Mouse (Mus musculus) left cerebral cortex, postnatal 25 days (tissue): Measurements from ENCODE around the gene Smad6. TPM values are rescaled to one million over a fixed set of nuclear protein-coding genes. Genes with fewer than 3 reads are reported as not detected.

Experiments used
- DNase-seq, 2 experiments: peaks; one replicate each; pipeline ENCODE4 v3.0.0; 2022; ENCODE audit warnings: low spot score in 2 of 2, mixed read lengths in 1 of 2
- intact Hi-C: fragments of 180-260 bp; cut with DNase I; formaldehyde crosslinking; loops from one replicate; pipeline ENCODE4 v1.15.1; 2025
- total RNA-seq, 2 experiments: library from RNA; stranded (reverse); gene quantifications; 2 replicates each; pipeline ENCODE4 v1.2.3; 2021

Gene Smad6
- total RNA-seq, 2 experiments from 2014 or later = 1.4 to 2.2 TPM

DNA sequence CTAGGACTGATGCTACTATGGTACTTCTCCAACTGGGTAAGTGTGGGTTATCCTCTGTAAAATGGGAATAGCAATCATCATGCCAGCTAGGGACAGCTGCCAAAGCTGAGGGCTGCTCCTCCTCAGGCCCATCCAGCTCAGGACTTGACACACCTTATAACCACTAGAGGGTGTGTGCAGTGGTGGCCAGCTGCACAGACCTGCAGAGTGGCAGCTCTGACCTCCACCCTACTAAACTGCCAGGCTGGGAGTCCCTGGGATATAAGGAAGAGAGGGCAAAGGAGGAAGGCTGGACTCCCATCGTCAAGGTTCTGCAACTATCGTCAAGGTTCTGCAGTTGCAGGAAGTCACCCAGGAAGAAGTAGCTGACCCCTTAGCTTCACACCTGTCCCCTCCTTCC is 3.1 kb upstream of the Smad6 start:
- intact Hi-C loops = loop anchor here (1.0 to 5.0 kb wide), 2 partner anchors 62 to 108 kb away; no protein-coding TSS in a partner anchor
- no peak for DNase-seq

DNA sequence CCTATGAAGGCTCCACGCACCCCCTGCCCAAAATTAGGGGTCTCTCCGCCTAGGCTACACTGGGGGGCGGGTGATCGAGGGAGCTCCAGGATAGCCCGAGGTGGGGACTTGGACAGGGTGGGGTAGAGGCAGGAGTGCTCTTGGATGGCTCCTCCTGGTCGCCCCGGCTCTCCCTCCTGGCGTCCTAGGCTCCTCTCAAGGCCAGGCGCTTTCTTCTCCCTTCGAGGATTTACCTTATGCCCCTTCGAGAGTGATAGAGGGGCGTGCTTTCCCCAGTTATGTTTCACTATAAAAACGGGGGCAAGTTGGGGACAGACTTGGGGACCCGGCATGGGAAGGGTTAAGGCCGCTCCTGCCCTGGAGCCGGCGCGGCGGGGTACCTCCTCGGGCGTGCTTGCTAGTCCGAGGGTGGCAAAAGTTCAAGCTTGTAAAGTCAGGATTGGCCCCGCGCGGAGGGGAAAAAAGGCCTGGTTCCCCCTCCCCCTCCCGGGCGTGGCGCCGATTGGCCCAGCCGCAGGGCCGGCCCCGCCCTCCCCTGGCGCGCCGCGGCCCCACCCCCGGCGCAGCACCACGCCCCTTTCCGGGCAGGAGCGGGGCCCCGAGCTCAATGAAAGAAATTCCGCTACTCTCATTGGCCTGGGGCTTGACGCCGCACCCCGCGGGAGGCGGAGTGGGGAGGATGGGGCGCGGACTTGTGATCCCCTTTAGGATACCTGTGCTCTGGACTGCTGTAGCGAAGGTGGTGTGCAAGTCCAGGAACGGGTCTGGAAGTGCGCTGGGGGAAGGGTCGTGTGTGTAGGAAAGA is 905 bp upstream of the Smad6 start:
- DNase-seq = peak; percentile 70 to 80
- intact Hi-C loops = no loop called here

DNA sequence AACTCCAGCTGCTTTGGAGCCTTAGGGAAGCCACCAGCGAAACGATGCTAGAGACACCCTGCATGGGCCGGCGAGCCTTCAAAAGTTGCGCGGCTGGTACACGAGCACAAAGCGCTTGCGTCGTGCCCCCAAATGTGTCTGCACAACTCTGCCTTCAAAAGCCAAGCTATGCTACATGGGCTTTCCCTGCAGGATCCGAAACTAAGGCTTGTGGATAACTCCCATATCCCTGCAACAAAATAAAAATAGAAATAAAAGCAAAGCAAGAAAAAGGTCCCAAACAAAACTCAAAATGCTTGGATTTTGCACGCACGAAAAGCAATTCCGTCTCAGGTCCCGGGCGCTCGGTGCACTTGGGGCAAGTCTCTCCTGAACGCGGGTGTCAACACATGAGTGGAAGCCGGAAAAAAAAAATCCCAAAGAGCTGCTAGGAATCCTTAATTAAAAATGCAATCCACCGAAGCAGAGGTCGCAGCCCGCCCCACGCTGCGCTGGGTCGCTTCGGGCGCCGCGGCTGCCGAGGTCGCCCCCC is 474 bp downstream of the Smad6 start:
- intact Hi-C loops = loop anchor here (2.0 kb wide), 1 partner anchor 63 kb away; no protein-coding TSS in a partner anchor
- no peak for DNase-seq

DNA sequence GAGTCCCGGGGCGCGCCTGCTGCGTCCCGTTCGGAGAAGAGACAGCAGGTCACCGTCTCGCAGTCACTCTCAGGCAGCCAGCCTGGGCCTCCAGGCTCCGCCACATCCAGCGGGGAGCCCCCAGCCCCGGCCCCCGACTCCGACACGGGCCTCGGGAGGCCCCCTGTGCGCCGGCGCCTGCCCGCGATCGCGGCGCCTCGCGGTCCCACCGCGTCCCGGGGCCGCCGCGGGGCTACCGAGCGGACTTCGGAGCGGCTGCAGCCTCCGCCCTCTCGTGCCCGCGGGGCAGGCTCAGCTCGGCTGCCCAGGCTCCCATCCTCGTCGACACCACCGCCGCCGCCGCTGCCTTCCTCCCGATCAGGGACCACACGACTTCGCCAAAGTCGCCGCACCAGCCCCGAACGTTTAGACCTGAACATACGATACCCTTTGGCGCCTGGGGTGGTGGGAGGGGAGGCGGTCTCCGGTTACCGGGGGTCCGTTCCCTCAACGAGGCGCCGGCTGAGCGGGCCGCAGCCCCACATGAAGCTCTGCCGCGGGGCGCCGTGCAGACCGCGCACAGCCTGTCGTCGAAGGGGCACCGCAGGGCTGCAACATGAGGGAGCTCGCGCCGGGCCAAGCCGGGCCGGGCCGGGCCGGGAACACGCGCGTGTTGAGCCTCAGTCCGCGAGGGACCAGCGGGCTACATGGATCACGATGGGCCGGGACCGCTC is 1.1 kb downstream of the Smad6 start:
- intact Hi-C loops = loop anchor here (2.0 kb wide), 1 partner anchor 62 kb away; no protein-coding TSS in a partner anchor
- DNase-seq = no peak

DNA sequence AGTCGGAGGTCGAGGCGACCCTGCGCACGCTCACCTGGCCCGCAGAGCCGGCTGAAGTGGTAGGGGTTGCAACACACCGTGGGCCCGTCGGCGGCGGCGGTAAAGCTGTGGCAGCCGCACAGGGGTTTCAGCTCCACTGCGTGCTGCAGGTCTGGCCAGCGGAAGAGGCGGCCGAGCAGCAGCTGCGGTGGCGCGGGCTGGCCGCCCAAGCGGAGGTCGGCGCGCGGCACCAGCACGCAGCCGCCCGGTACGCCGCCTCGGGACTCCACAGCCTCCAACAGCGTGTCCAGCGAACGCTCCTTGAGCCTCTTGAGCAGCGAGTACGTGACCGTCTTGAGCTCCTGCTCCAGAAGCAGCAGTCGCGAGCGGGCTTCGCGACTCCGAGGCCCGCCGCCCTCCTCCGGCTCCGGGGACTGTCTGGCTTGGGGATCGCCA is 1.7 kb downstream of the Smad6 start:
- intact Hi-C loops = loop anchor here (2.0 kb wide), 1 partner anchor 61 kb away; no protein-coding TSS in a partner anchor

DNA sequence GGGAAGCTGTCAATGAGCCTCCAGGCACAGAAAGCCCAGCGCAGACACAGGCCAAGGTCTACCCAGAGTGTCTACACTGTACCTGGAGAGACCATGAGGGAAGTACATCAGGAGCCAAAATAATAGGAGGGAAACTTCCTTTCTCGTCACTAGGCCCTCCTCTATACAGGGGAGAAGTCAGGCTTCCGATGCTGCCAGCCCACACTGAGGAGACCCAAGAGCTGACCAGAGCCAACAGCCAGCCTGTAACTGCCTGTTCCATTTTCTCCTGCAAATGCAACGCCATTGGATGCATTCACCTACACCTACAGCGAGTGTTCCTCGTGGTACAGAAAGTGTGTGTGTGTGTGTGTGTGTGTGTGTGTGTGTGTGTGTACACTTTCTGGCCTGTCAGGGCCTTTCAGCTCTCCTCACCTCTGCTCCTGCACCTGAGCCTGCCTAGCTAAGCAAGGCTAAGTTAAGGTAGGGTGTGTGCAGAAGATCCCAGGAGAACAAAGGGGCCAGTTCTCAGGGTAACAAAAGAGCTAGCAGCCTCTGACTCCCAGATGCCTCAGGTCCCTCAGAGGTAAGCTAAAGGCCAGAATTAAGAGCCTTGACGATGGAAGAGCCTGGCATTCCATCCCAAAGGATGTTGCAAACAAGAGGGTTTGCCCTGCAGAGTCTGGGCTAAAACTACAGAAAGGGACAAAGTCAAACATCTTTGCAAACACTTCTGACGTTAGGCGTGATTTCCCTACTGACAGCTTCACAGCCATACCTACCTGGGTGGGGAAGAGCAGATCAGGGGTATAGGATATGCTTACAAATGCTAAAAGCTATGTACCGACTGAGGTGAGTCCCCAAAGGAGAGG is 2.6 kb downstream of the Smad6 start:
- intact Hi-C loops = no loop called here
- no peak for DNase-seq

More for the DNA sequence above, 1.7 kb downstream of the Smad6 start:
- DNase-seq = no peak

DNA sequence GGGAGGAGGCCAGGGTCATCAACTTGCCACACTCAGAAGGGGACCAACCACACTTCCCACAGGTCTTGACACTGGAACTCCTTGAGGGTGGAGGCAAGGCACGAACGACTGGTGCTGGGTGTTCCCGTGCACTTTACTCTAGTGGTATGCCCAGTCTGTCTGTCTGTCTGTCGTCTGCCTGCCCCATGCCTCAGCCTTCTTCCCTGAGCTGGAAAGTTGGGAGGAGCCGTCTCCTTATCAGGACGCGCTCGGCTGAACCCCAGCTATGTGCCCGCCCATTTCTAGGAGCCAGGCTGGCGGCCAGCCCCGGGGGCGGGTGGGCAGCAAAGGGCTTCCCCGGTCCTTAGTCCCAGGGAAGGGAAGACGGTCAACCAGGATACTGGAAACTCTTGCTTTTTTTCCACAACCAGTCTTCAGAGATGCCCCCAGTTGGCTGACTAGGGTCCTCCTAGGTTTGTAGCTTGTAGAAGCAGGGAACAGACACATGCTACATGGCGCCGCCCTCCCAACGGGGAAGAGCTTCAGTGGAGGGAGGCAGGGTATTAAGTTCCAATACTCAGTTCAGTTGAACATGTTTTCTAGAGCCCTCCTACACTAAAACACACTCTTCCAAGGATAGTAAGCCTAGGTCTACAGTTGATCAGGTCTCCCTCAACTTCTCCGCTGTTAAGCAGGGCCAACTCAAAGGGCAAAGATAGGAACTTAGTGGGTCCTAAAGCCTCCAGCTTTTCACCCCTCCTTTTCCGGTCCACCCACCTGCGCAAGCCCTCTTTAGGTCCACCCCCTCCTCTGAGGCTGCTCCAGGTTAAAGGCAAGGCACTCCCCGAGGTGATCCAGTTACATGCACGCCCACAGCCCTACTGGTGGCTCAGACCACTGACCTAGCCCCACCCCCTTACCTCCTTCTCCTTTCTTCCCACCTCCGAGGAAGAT is 3.7 kb downstream of the Smad6 start:
- intact Hi-C loops = no loop called here
- DNase-seq = no peak

DNA sequence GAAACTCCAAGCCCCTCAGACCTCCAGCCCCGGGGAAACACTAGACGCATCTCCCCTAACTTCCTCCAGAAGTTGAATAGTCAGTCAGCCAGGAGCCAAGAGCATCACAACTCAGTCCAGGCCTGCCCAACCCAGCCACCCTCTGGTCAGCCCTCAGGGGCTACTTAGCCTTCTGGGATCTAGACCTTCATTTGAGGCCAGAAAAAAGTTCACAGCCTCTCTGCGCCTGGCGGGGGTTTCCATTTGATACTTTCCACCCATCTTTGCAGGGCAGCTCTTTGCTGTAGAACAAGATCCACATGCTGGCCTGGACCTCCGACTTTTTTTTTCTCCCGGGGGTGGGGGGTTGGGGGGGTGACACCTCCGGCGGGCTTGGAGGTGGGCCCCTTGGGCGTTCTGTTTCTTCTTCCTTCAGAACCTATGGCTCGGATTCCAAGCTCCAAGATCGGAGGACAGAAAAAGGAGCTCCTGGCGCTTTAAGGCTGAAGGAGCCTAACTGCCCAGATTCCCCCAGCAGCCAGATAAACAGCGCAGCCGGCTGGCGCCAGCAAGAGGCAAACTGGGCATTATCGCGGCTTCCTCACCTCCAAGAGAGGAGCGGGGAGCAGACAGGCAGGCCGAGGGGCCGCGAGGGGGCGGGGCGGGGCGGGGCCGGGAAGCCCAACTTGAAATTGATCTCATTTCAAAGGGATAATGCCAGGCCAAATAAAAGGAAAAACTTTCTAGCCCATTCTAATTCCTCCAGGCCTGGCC is 5.0 kb downstream of the Smad6 start:
- intact Hi-C loops = no loop called here
- DNase-seq = no peak

DNA sequence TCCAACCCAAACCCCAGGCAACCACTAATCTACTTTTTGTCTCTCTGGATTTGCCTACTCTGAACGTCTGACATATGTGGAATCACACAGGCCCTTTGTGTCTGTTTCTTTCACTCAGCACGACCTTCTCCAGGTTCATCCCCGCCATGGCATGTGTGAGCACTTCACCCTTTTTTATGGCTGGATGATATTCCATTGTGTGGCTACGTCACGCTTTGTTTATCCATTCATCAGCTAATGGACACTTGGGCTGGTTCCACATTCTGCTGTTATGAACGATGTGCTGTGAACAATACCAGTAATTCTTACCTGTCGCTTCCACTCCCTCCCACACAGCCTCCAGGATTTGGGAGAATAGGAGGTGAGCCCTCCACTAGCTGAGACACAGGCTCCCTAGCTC is 5.8 kb downstream of the Smad6 start:
- no peak for DNase-seq
- intact Hi-C loops = no loop called here

DNA sequence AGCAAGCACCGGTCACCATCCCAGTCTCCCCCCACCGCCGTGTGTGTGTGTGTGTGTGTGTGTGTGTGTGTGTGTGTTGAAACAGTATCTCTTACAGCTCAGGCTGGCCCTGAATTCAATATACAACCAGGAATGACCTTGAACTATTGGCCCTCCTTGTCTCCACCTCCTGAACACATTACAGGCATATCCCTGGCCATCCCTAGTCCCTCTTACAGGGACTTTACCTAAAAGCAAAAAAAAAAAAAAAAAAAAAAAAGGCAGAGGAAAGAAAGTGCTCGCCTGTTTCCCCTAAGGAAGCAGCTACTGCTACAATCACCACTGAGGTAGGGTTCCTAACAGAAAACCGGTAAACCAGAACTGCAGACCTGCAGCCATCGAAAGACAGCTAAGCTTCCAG is 7.1 kb downstream of the Smad6 start:
- intact Hi-C loops = no loop called here
- DNase-seq = no peak

DNA sequence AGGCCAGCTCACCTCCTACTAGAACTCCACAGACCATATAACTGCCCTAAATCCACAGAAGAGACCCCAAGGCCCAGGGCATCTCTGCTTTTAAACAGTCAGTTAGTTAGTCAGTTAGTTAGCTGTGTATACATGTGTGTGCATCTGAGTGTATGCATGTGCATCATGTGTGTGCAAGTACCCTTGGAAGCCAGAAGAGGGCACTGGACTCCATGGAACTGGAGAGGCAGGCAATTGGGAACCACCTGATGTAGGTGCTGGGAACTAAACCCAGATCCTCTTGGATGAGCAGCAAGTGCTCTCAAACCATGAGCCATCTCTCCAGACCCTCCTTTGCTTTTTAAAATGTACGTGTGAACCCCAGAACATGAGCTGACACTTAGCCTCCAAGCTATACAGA is 10.5 kb downstream of the Smad6 start:
- intact Hi-C loops = no loop called here
- no peak for DNase-seq

DNA sequence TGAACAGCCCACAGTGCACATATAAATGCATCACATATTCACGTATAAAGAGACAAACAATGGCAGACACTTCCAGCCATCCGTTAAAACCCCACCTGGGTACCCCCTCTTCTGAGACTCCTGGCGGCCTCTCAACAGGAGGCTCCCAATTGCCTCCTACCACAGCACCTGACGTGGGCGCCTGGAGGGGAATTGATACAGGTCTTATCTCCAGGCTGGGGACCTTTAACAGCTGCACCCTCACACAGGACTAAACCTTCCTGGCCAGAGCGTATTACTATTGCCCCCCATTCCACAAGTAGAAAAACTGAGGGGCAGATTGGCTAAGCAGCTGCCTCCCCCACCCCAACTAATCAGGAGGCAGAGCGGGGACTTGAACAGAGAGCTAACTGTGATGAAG is 18.9 kb downstream of the Smad6 start:
- intact Hi-C loops = no loop called here
- DNase-seq = no peak

DNA sequence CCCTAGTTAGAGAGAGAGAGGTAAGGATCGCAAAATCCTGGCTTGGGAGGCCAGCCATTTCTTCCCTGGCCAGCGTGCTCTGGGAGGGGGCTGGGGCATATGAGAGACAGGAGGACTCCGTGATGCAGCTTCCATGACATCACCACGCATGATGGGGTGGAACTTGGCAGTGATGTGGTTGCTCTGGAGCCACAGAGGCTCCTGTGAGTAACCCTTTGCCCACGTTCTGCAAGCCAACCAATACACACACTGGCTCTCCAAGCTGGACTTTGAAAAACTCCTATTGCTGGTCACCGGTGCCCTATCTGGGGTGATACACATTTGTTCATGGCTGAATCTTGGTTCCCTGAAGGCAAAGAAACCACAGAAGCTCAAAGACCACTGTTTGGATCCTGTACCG is 20.8 kb downstream of the Smad6 start:
- DNase-seq = no peak
- intact Hi-C loops = no loop called here

DNA sequence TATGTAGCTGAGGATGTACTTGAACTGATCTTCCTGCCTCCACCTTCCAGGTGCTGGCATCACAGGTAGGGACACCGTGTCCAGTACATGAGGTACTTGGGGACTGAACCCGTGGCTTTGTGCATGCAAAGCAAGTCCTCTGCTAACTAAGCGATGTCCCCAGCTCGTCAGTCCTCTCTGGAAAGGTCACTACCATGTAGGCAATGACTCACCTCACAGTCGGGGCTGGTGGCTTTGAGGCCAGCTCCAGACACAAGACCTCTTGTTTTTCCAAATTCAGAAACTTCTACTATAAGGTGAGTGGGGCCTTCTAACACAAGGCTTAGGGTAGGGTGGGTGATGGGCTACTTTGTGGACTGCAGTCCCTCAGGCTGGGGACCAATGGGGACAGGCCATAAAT is 21.8 kb downstream of the Smad6 start:
- DNase-seq = no peak
- intact Hi-C loops = no loop called here

DNA sequence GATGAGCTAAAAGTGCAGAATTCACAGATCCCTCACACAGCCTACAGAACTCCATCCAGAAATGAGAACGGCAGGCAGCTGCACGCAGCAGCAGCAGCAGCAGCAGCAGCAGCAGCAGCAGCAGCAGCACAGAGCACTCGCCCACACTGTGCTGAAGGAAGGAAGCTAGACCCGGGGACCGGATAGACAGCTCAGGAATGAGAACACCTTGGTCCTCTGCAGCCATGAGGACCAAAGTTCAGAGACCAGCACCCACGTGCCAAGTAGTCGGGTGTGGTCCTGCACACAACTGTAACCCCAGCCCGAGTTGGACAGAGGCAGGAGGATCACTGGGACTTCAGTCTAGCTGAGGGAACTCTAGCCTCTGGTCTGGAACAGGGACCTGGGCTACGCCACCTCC is 22.7 kb downstream of the Smad6 start:
- intact Hi-C loops = no loop called here
- DNase-seq = no peak

DNA sequence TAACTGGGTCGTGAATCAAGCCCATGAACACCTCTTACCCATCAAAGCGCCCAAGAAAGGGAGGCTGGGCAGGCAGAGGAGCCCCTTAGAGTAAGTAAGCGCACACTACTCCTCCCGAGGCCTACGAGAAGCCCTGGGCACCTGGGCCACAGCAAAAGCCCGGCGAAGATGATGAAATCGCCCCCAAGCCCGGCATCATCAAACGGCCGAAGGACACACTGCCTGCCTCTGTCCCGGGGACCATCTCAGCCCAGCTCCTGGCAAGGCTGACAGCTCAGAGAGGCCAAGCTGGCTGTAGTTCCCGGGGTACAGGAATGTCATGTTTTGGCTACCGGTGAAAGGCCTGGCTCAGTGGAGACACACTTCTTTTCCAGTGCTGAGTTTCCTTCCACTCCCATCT is 23.8 kb downstream of the Smad6 start:
- DNase-seq = no peak
- intact Hi-C loops = no loop called here

DNA sequence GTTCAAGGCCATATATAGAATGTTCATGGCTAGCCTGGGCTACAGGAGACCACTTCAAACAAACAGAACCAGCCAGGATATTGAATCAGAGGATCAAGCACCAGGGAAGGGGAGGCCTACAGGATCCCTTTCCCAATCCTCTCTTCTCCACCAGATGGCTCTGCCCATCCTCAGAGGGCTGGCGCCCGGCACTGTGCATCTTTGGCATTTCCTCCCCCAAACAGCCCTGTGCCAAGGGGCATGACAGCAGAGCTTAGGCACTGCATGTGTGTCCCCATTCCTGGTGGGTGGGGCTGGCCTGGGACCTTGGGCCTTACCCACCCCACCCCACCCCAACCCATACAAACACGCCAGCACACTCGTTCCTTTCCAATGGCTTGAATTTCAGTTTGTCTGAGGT is 24.4 kb downstream of the Smad6 start:
- intact Hi-C loops = no loop called here
- DNase-seq = no peak

DNA sequence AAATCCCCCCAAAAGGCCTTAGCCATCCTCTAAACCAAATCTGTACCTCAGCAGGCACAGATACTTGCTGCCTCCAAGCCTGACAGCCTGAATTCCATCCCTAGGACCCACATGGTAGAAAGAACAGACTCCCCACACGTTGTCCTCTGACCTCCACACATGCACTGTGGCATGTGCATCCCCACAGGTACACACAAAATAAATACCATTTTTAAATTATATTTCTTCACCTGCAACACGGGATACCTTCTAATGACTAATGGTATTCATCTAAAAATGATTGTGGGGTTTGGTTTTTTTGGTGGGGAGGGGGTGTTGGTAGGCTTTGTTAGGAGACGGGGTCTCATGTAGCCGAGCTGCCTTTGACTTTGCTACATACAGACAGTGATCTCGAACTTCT is 28.6 kb downstream of the Smad6 start:
- no peak for DNase-seq
- intact Hi-C loops = no loop called here
